Mouse (Mus musculus): Measurements from ENCODE around the gene Wnt9b. TPM values are rescaled to one million over a fixed set of nuclear protein-coding genes. Genes with fewer than 3 reads are reported as not detected.
A peak's percentile ranks its signal among the peaks of the same experiment; 100 is the strongest.

Wnt9b gene
- polyA plus RNA-seq, 1 experiment, result 0.10 TPM

DNA sequence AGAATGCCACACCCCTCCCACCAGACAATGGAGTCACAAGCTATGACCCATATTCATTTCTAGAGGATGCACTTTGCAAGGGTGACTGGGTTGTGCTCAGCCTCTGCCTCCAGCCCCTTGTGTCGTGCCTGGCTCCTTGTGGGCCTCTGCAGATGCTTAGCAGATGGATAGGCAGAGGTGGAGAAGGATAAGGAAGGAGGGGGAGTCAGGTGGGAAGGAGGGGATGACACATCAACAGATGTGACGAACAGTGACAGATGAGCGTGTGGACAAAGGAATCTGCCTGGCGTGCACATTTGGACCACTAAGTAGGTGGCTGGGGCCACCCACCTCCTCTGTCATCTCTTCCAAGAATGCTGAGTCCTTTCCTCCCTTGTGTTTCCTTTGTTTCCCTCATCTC is 16.6 kb downstream of the Wnt9b start:
- TF ChIP-seq CTCF (IDR thresholded peaks at IDR 0.05; ENCODE audit: extremely low read depth, insufficient read depth, low read length) (no peak), POLR2A (IDR thresholded peaks at IDR 0.05; ENCODE audit: extremely low read depth, insufficient read depth, low read length) (no peak)
- Histone ChIP-seq H3K4me3 (ENCODE audit: insufficient read depth, low read length) (no peak overlapping the region), H3K27ac (ENCODE audit: insufficient read depth, low read length) (no peak overlapping the region), H3K4me1 (ENCODE audit: control insufficient read depth, insufficient read depth, low read length) (no peaks in the 10 kb centered on the region)

DNA sequence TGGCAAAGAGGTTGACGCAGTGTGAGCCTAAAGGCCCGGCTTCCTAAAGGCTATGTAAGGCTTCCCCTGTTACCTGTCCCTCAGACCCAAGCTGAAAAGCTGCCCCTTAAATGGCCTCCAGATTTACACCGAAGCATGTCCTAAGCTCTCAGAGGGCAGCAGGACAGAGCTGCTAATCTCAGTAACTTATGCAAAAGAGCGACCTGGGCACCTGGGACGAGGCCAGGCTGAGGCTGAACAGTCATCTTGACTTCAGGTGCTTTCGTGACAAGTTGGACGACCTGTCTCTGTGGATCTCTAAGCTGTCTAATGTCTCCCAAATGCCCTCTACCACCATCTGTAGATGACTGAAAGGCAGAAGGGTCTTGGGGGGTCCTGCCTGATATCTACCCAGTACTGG is 17.3 kb downstream of the Wnt9b start:
- H3K4me1 ChIP-seq (ENCODE audit: control insufficient read depth, insufficient read depth, low read length), result no peaks in the 10 kb centered on the region
- TF ChIP-seq CTCF (IDR thresholded peaks at IDR 0.05; ENCODE audit: extremely low read depth, insufficient read depth, low read length) (no peak), POLR2A (IDR thresholded peaks at IDR 0.05; ENCODE audit: extremely low read depth, insufficient read depth, low read length) (no peak)
- no peak overlapping the region for H3K27ac ChIP-seq (ENCODE audit: insufficient read depth, low read length)
- no peak overlapping the region for H3K4me3 ChIP-seq (ENCODE audit: insufficient read depth, low read length)

DNA sequence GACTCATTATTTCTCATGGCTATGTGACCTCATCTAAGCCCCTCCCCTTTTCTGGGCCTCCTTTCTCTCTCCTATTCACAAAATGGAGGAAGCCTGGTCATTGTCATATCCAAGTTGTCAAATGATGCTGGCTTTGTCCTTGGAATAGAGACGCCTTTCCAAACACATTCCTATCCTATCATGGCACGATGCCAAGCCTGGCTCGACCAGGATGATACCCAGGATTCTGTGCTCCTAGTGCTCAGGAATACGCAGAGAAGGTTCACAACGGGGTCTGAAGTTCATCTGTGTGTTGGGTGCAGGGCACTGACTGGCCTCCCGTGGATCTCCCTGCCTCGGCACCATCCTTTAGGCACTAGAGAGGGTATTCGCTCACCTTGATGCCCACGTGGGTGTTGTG is 18.0 kb downstream of the Wnt9b start:
- no peak overlapping the region for H3K27ac ChIP-seq (ENCODE audit: insufficient read depth, low read length)
- H3K4me3 ChIP-seq (ENCODE audit: insufficient read depth, low read length), result no peak overlapping the region
- TF ChIP-seq POLR2A (IDR thresholded peaks at IDR 0.05; ENCODE audit: extremely low read depth, insufficient read depth, low read length) (no peak), CTCF (IDR thresholded peaks at IDR 0.05; ENCODE audit: extremely low read depth, insufficient read depth, low read length) (no peak)
- H3K4me1 ChIP-seq (ENCODE audit: control insufficient read depth, insufficient read depth, low read length), result no peaks in the 10 kb centered on the region

DNA sequence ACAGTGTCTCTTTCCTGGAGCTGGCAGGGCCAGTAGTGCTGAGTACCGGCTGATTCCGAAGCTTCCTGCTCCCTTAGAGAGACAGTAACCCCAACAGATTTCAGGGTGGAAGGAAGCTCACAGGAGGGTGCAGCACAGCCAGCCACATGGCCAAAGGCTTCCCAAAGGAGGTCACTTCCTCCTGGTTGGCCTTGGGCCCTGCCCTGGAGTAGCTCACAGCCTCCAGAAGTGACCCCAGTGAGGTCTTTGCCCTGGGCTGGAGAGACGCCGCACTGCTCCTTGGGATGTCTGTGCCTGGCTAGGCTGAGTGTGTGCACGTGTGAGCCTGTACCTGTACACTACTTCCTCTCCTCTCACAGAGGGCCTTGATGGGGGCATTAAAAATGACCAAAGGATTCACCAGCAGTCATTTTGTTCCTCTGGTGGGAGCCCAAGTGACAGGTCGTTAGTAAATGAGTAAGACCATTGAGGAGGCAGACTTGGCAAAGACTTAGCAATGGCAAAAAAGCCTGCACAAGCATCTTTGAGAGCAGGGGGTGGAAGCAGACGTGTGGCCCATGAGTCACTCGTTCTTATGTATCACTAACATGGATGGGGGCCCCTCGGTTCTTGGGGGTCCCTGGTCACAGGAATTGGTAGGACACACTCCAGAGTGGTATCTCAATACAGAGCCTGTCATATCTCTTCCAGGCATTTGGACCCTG is 20.2 kb downstream of the Wnt9b start:
- Histone ChIP-seq H3K4me1 (ENCODE audit: control insufficient read depth, insufficient read depth, low read length) (no peaks in the 10 kb centered on the region), H3K27ac (ENCODE audit: insufficient read depth, low read length) (no peak overlapping the region), H3K4me3 (ENCODE audit: insufficient read depth, low read length) (no peak overlapping the region)
- no peak for TF ChIP-seq POLR2A (IDR thresholded peaks at IDR 0.05; ENCODE audit: extremely low read depth, insufficient read depth, low read length)

DNA sequence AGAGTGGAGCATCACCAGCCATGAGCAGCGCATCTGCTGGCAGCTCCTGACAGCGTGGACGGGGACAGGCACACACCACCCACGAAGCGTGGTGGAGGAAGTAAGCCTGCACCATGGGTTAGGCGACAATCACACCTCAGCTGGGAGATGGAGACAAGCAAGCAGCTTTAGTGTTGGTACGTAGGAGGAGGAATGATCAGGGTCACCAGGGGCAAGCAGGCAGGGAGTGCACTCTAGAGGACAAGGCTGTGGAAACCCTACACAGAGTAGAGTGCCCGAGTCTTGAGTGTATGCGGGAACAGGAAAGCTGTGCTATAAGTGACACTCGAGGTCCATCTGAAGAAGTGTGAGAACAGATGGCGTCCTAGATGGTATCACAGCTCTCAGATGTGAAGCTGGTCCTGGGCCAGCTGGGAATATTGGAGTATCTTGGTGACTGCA is 25.3 kb downstream of the Wnt9b start:
- no peak overlapping the region for H3K27ac ChIP-seq (ENCODE audit: insufficient read depth, low read length)
- no peak for TF ChIP-seq POLR2A (IDR thresholded peaks at IDR 0.05; ENCODE audit: extremely low read depth, insufficient read depth, low read length)
- TF ChIP-seq CTCF (IDR thresholded peaks at IDR 0.05; ENCODE audit: extremely low read depth, insufficient read depth, low read length), result no peak
- H3K4me3 ChIP-seq (ENCODE audit: insufficient read depth, low read length), result no peak overlapping the region
- H3K4me1 ChIP-seq (ENCODE audit: control insufficient read depth, insufficient read depth, low read length), result no peaks in the 10 kb centered on the region

- Histone ChIP-seq H3K4me1 (ENCODE audit: control insufficient read depth, insufficient read depth, low read length) (no peaks in the 10 kb centered on the region), H3K4me3 (ENCODE audit: insufficient read depth, low read length) (no peak overlapping the region), H3K27ac (ENCODE audit: insufficient read depth, low read length) (no peak overlapping the region)
- TF ChIP-seq CTCF (IDR thresholded peaks at IDR 0.05; ENCODE audit: extremely low read depth, insufficient read depth, low read length) (no peak), POLR2A (IDR thresholded peaks at IDR 0.05; ENCODE audit: extremely low read depth, insufficient read depth, low read length) (no peak)
Measured at GRCm38 (mm10) chr11:103722040-103722481, 27.6 kb downstream of the Wnt9b start.

DNA sequence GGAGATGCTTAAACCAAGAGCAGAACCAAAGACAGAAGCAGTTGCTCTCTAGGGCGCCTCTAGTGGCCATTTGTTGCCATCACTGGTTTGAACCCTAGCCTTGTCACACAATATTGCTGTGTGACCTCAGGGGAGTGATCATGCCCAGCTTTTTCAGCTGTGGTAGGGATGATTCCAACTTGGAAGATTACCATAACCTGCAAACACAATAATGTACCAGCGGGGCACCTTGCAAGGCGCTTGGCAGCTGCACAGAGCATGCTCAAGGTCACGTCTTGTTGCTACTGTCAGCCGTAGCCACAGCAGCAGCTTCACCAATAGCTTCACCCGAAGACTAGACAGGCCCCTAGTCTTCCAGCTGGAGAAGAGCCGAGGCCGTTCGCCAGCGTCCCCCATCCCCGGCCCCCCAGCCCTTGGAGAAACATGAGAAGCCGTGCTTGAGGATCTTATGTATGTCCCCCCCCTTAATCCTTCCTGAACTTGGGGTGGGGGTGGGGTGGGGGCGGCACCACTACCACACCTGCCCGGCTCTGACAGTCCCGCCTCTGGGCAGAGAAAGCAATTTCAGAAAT is 28.1 kb downstream of the Wnt9b start:
- H3K4me1 ChIP-seq (ENCODE audit: control insufficient read depth, insufficient read depth, low read length), result no peaks in the 10 kb centered on the region
- no peak overlapping the region for H3K4me3 ChIP-seq (ENCODE audit: insufficient read depth, low read length)
- TF ChIP-seq POLR2A (IDR thresholded peaks at IDR 0.05; ENCODE audit: extremely low read depth, insufficient read depth, low read length) (no peak), CTCF (IDR thresholded peaks at IDR 0.05; ENCODE audit: extremely low read depth, insufficient read depth, low read length) (peak; percentile 33; the same call in 1 of the 2 replicates)
- no peak overlapping the region for H3K27ac ChIP-seq (ENCODE audit: insufficient read depth, low read length)

DNA sequence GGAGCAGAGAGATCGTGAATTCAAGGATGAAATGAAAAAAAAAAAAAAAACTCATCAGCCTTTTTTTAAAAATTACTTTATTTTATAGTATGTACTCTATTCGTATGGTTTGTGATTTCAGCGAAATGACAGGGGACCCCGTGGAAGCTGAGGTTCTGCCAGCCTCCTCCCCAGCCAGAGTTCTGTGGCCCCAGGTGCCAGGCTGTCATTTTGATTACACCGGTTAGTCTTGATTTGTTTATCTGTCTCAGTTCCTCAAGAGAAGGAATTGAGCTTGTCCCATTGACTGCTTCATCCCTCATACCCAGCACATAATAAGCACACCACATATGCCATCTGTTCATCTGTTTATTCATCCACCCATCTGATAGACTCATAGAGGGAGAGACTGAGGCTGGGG is 30.2 kb downstream of the Wnt9b start:
- H3K4me3 ChIP-seq (ENCODE audit: insufficient read depth, low read length), result no peak overlapping the region
- TF ChIP-seq POLR2A (IDR thresholded peaks at IDR 0.05; ENCODE audit: extremely low read depth, insufficient read depth, low read length) (no peak), CTCF (IDR thresholded peaks at IDR 0.05; ENCODE audit: extremely low read depth, insufficient read depth, low read length) (no peak)
- no peaks in the 10 kb centered on the region for H3K4me1 ChIP-seq (ENCODE audit: control insufficient read depth, insufficient read depth, low read length)
- H3K27ac ChIP-seq (ENCODE audit: insufficient read depth, low read length), result no peak overlapping the region

- no peak for TF ChIP-seq CTCF (IDR thresholded peaks at IDR 0.05; ENCODE audit: extremely low read depth, insufficient read depth, low read length)
- TF ChIP-seq POLR2A (IDR thresholded peaks at IDR 0.05; ENCODE audit: extremely low read depth, insufficient read depth, low read length), result no peak
- Histone ChIP-seq H3K4me3 (ENCODE audit: insufficient read depth, low read length) (no peak overlapping the region), H3K27ac (ENCODE audit: insufficient read depth, low read length) (no peak overlapping the region), H3K4me1 (ENCODE audit: control insufficient read depth, insufficient read depth, low read length) (no peaks in the 10 kb centered on the region)
Measured at GRCm38 (mm10) chr11:103716971-103717370, 32.6 kb downstream of the Wnt9b start.

- Histone ChIP-seq H3K4me1 (ENCODE audit: control insufficient read depth, insufficient read depth, low read length) (no peaks in the 10 kb centered on the region), H3K4me3 (ENCODE audit: insufficient read depth, low read length) (no peak overlapping the region), H3K27ac (ENCODE audit: insufficient read depth, low read length) (no peak overlapping the region)
- TF ChIP-seq POLR2A (IDR thresholded peaks at IDR 0.05; ENCODE audit: extremely low read depth, insufficient read depth, low read length) (no peak), CTCF (IDR thresholded peaks at IDR 0.05; ENCODE audit: extremely low read depth, insufficient read depth, low read length) (no peak)
Measured at GRCm38 (mm10) chr11:103714074-103714473, 35.5 kb downstream of the Wnt9b start.

Data from cortical plate, adult 2 months (tissue).